Mouse (Mus musculus): ENCODE measurements around the gene Olfr1241.

The Olfr1241 gene

GRCm38 (mm10) chr2:89487026-89487425, at the start of gene Olfr1241:
Olfr1241 (minus strand) TSS chr2:89487126.
- in situ Hi-C loops (cut with MboI; ENCODE audit: low pct_unique_long_range_greater_than_20kb in 1 of 2, low sequenced_read_pairs in 2 of 2, unreplicated experiment in 1 of 2) = no loop called here

- in situ Hi-C loops (cut with MboI; ENCODE audit: low pct_unique_long_range_greater_than_20kb in 1 of 2, low sequenced_read_pairs in 2 of 2, unreplicated experiment in 1 of 2) = no loop called here
Observed at GRCm38 (mm10) chr2:89531387-89531786, 44.5 kb upstream of the Olfr1241 start, which contains the start of gene Olfr1243. Olfr1243 (minus strand) TSS chr2:89531487.

- in situ Hi-C loops (cut with MboI; ENCODE audit: low pct_unique_long_range_greater_than_20kb in 1 of 2, low sequenced_read_pairs in 2 of 2, unreplicated experiment in 1 of 2) = no loop called here
Observed at GRCm38 (mm10) chr2:89498235-89498634, 11.3 kb upstream of the Olfr1241 start, which contains the start of gene Olfr1242. Olfr1242 (minus strand) TSS chr2:89498335.

GRCm38 (mm10) chr2:89442900-89443299, 44.0 kb downstream of the Olfr1241 start, which contains the start of gene Olfr1240:
Olfr1240 (minus strand) TSS chr2:89443000.
- in situ Hi-C loops (cut with MboI; ENCODE audit: low pct_unique_long_range_greater_than_20kb in 1 of 2, low sequenced_read_pairs in 2 of 2, unreplicated experiment in 1 of 2) = no loop called here

All from mouse embryonic stem cell (cell line).